Mouse (Mus musculus) forebrain, embryonic 12.5 days (tissue): ENCODE measurements around the gene Fam162b. TPM values are rescaled to one million over a fixed set of nuclear protein-coding genes. Genes with fewer than 3 reads are reported as not detected.
A peak's percentile ranks its signal among the peaks of the same experiment; 100 is the strongest.

Experiments
- ATAC-seq: fragments of 200-750 bp; cut with Nextera tagmentation; 2 replicates; pipeline ENCODE4 v1.8.0; 2017; ENCODE audit warnings: moderate TSS enrichment; ENCODE audit not compliant: low FRiP score
- H3K27ac ChIP-seq: fragments of 300-500 bp; sonication (generic); 2 replicates; pipeline ENCODE4 v1.5.1; 2016; ENCODE audit warnings: mild to moderate bottlenecking
- H3K27me3 ChIP-seq: fragments of 300-500 bp; sonication (generic); 2 replicates; pipeline ENCODE4 v1.6.1; 2016; ENCODE audit warnings: mild to moderate bottlenecking
- H3K36me3 ChIP-seq: fragments of 300-500 bp; sonication (generic); replicated peaks from 2 replicates; pipeline ENCODE4 v1.6.1; 2016; ENCODE audit warnings: mild to moderate bottlenecking
- H3K4me1 ChIP-seq: fragments of 300-500 bp; sonication (generic); 2 replicates; pipeline ENCODE4 v1.6.1; 2016
- H3K4me2 ChIP-seq: fragments of 300-500 bp; sonication (generic); 2 replicates; pipeline ENCODE4 v1.6.1; 2016; ENCODE audit warnings: mild to moderate bottlenecking, moderate library complexity
- H3K4me3 ChIP-seq: fragments of 300-500 bp; sonication (generic); replicated peaks from 2 replicates; pipeline ENCODE4 v1.5.1; 2016; ENCODE audit warnings: mild to moderate bottlenecking
- H3K9ac ChIP-seq: fragments of 300-500 bp; sonication (generic); 2 replicates; pipeline ENCODE4 v1.6.1; 2016; ENCODE audit warnings: mild to moderate bottlenecking
- H3K9me3 ChIP-seq: fragments of 300-500 bp; sonication (generic); 2 replicates; pipeline ENCODE4 v1.6.1; 2016
- WGBS: fragments of 180-500 bp; shearing (Covaris S2); methylation state at CpG from one replicate; pipeline ENCODE4 v1.1.7; 2016; 5-methylcytosine and 5-hydroxymethylcytosine counted together
- polyA plus RNA-seq: library from polyadenylated mRNA; unstranded; fragments of >200 nt; fragmentation: Nextera tagmentation; extraction: Ambion mirVana; gene quantifications from 2 replicates; pipeline ENCODE4 v1.2.1, GENCODE M21; 2016

The Fam162b gene
- polyA plus RNA-seq, 1 experiment from 2014 or later, result 3.7 TPM

GRCm38 (mm10) chr10:51595001-51595931, 4.9 kb upstream of the Fam162b start:
- no peaks in the 10 kb centered on the region for H3K9me3 ChIP-seq
- peak; percentile 57 for ATAC-seq
- H3K36me3 ChIP-seq, result no peaks in the 10 kb centered on the region
- 44% methylated on average over 10 of the region's 10 CpGs for WGBS
- H3K4me2 ChIP-seq, result no peak overlapping the region
- peaks cover 2% of the 10 kb centered on the region; the same call in 1 of the 2 replicates for H3K27me3 ChIP-seq
- no peak overlapping the region for H3K4me3 ChIP-seq
- H3K9ac ChIP-seq, result no peak overlapping the region
- H3K27ac ChIP-seq, result no peak overlapping the region
- peaks cover 2% of the 10 kb centered on the region for H3K4me1 ChIP-seq

DNA sequence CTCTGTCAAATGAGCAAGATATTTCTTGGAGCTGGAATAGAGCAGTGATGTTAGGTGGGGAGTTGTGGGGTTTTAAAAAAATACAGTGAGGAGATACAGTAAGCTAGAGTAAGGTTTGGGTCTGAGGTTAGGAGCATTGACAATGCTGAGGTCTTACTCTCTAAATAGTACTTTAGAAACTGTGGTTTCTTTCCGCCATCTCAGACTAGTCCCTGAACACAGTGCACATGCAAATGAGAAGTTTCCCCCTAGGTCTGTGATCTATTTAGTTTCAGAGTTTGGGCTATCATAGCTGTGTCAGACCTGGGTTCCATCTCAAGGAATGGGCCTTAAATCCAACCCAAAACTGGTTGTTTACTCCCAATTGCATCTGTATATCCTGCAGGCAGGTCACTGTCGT, 1.3 kb upstream of the Fam162b start:
- Histone ChIP-seq H3K4me1 (peaks cover 6% of the 10 kb centered on the region), H3K9me3 (no peaks in the 10 kb centered on the region), H3K36me3 (no peaks in the 10 kb centered on the region), H3K4me2 (no peak overlapping the region), H3K27ac (no peak overlapping the region), H3K9ac (no peak overlapping the region), H3K4me3 (no peak overlapping the region), H3K27me3 (peaks cover 15% of the 10 kb centered on the region; the same call in 1 of the 2 replicates)
- WGBS, result 93% methylated on average over 2 of the region's 2 CpGs
- ATAC-seq, result no peak

GRCm38 (mm10) chr10:51584919-51585318, 5.4 kb downstream of the Fam162b start:
- Histone ChIP-seq H3K9ac (no peak overlapping the region), H3K27me3 (peaks cover 10% of the 10 kb centered on the region; the same call in 1 of the 2 replicates), H3K4me3 (no peak overlapping the region), H3K4me2 (no peak overlapping the region), H3K4me1 (peaks cover under 1% of the 10 kb centered on the region), H3K36me3 (no peaks in the 10 kb centered on the region), H3K9me3 (no peaks in the 10 kb centered on the region), H3K27ac (no peak overlapping the region)
- no peak for ATAC-seq

DNA sequence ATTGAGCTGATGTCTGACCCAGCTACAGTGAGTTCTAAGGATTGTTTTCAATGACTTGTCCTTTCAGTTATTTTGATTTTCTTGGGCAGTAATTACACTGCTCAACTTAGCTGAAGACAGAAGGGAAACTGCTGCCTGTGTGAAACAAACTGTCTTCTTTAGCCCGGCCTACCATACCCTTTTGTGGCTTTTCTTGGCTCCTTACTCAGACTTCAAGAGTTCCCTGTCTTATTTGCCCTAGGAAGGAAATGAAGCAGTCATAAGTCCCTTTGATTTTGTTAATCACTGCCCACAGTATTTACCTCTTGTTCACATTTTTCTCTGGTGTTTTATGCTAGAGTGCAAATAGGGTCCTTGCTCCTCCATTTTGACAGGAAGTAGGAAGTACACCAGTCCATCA, 5.9 kb downstream of the Fam162b start:
- no peak overlapping the region for H3K9ac ChIP-seq
- no peak overlapping the region for H3K4me2 ChIP-seq
- no peak for ATAC-seq
- no peak overlapping the region for H3K4me3 ChIP-seq
- no peaks in the 10 kb centered on the region for H3K4me1 ChIP-seq
- 56% methylated on average over 1 of the region's 1 CpGs for WGBS
- H3K9me3 ChIP-seq, result no peaks in the 10 kb centered on the region
- H3K27me3 ChIP-seq, result peaks cover 5% of the 10 kb centered on the region; the same call in 1 of the 2 replicates
- H3K27ac ChIP-seq, result no peak overlapping the region
- no peaks in the 10 kb centered on the region for H3K36me3 ChIP-seq

- Histone ChIP-seq H3K4me3 (no peak overlapping the region), H3K4me1 (no peaks in the 10 kb centered on the region), H3K36me3 (no peaks in the 10 kb centered on the region), H3K4me2 (no peak overlapping the region), H3K27me3 (no peaks in the 10 kb centered on the region), H3K27ac (no peak overlapping the region), H3K9me3 (no peaks in the 10 kb centered on the region), H3K9ac (no peak overlapping the region)
- WGBS, result 83% methylated on average over 9 of the region's 9 CpGs
- no peak for ATAC-seq
Measured at GRCm38 (mm10) chr10:51571225-51571996, 18.9 kb downstream of the Fam162b start.

DNA sequence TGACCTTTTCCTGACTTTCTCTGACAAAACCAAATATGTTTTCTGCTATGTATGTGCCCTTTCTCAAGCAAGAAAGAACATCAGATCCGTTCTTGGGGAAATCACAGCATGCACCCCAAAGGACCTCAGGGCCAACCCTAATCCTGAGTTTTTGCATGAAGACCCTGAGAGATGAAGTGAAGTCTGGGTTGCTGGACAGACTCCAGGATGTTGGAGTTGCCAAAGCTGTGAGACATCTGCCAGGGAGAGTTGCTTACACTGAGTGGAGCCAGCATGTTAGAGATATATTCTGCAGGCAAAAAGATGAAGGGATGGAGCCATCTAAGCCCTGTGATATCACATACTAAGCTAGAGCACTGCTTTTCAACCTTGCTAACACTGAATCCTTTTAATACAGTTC, 34.3 kb downstream of the Fam162b start:
- WGBS, result 81% methylated on average over 1 of the region's 1 CpGs

GRCm38 (mm10) chr10:51553348-51554123, 36.8 kb downstream of the Fam162b start:
- WGBS, result 2% methylated on average over 16 of the region's 16 CpGs
- peak overlapping the region; percentile 62 for H3K27ac ChIP-seq
- peak overlapping the region; percentile 56 for H3K9ac ChIP-seq
- no peaks in the 10 kb centered on the region for H3K9me3 ChIP-seq
- peak overlapping the region; percentile 47 for H3K4me3 ChIP-seq
- H3K36me3 ChIP-seq, result no peaks in the 10 kb centered on the region
- H3K27me3 ChIP-seq, result no peaks in the 10 kb centered on the region
- ATAC-seq, result peak; percentile 92
- H3K4me2 ChIP-seq, result peak overlapping the region; percentile 76
- H3K4me1 ChIP-seq, result no peaks in the 10 kb centered on the region

More for the DNA sequence above, 34.3 kb downstream of the Fam162b start:
- Histone ChIP-seq H3K9ac (no peak overlapping the region), H3K4me1 (no peaks in the 10 kb centered on the region), H3K9me3 (no peaks in the 10 kb centered on the region), H3K4me2 (no peak overlapping the region), H3K36me3 (no peaks in the 10 kb centered on the region), H3K4me3 (no peak overlapping the region), H3K27ac (no peak overlapping the region), H3K27me3 (no peaks in the 10 kb centered on the region)
- no peak for ATAC-seq

Other genes with a start within 250 kb of the Fam162b start
- 0.11 TPM in 1 of 2 replicates, not detected in the other for gene Gm49339, start 109.9 kb downstream of the Fam162b start, polyA plus RNA-seq
- not detected in 2 replicates for gene Lilr4b, start 109.9 kb downstream of the Fam162b start, polyA plus RNA-seq
- 0.44 and 0.68 TPM in 2 replicates for gene Lilrb4a, start 99.6 kb downstream of the Fam162b start, polyA plus RNA-seq
- not detected in 2 replicates for gene Gprc6a, start 40.9 kb upstream of the Fam162b start, polyA plus RNA-seq
- gene Rfx6, start 87.2 kb upstream of the Fam162b start, polyA plus RNA-seq, result not detected in 2 replicates